Mouse (Mus musculus) limb, embryonic 11.5 days (tissue): ENCODE results near the gene Adipoq. TPM values are rescaled to one million over a fixed set of nuclear protein-coding genes. Genes with fewer than 3 reads are reported as not detected.

Experiments
- ATAC-seq: fragments of 200-750 bp; cut with Nextera tagmentation; 2 replicates; pipeline ENCODE4 v1.8.0; 2017; ENCODE audit warnings: low read depth; ENCODE audit not compliant: insufficient number of reproducible peaks, low FRiP score, low TSS enrichment
- DNase-seq: peaks from one replicate; pipeline ENCODE4 v3.0.0-alpha.2; 2015; ENCODE audit warnings: low spot score
- H3K27ac ChIP-seq: fragments of 300-500 bp; sonication (generic); replicated peaks from 2 replicates; pipeline ENCODE4 v1.5.1; 2014; ENCODE audit warnings: low read depth, mild to moderate bottlenecking, low read length
- H3K27me3 ChIP-seq: fragments of 300-500 bp; sonication (generic); 2 replicates; pipeline ENCODE4 v1.6.1; 2014; ENCODE audit warnings: mild to moderate bottlenecking, low read length, mixed read lengths; ENCODE audit not compliant: control insufficient read depth, insufficient read depth
- H3K36me3 ChIP-seq: fragments of 300-500 bp; sonication (generic); 2 replicates; pipeline ENCODE4 v1.6.1; 2014; ENCODE audit warnings: mild to moderate bottlenecking, low read length, moderate library complexity, mixed read lengths; ENCODE audit not compliant: control insufficient read depth, insufficient read depth
- H3K4me1 ChIP-seq: fragments of 300-500 bp; sonication (generic); 2 replicates; pipeline ENCODE4 v1.6.1; 2014; ENCODE audit warnings: low read length, mixed read lengths; ENCODE audit not compliant: control insufficient read depth, insufficient read depth
- H3K4me2 ChIP-seq: fragments of 300-500 bp; sonication (generic); 2 replicates; pipeline ENCODE4 v1.6.1; 2014; ENCODE audit warnings: low read depth, mild to moderate bottlenecking, moderate library complexity; ENCODE audit not compliant: severe bottlenecking
- H3K4me3 ChIP-seq: fragments of 300-500 bp; sonication (generic); 2 replicates; pipeline ENCODE4 v1.5.1; 2014; ENCODE audit warnings: low read depth, low read length
- H3K9ac ChIP-seq: fragments of 300-500 bp; sonication (generic); 2 replicates; pipeline ENCODE4 v1.6.1; 2014; ENCODE audit warnings: mild to moderate bottlenecking, low read length
- H3K9me3 ChIP-seq: fragments of 300-500 bp; sonication (generic); 2 replicates; pipeline ENCODE4 v1.6.1; 2016; ENCODE audit warnings: low read length; ENCODE audit not compliant: control insufficient read depth
- WGBS: fragments of 180-500 bp; shearing (Covaris S2); extraction: QIAGEN DNeasy Blood & Tissue Kit; methylation state at CpG from one replicate; pipeline ENCODE4 v1.1.7; 2014; 5-methylcytosine and 5-hydroxymethylcytosine counted together
- polyA plus RNA-seq: library from polyadenylated mRNA; unstranded; fragments of >200 nt; fragmentation: Nextera tagmentation; extraction: Ambion mirVana; gene quantifications from 2 replicates; pipeline ENCODE4 v1.2.1, GENCODE M21; 2014

The Adipoq gene
- polyA plus RNA-seq, 1 experiment from 2014 or later, result not detected

- Histone ChIP-seq H3K9ac (no peak overlapping the region), H3K27me3 (no peaks in the 10 kb centered on the region), H3K36me3 (no peaks in the 10 kb centered on the region), H3K9me3 (no peaks in the 10 kb centered on the region), H3K27ac (no peak overlapping the region), H3K4me2 (no peak overlapping the region), H3K4me1 (no peaks in the 10 kb centered on the region), H3K4me3 (no peak overlapping the region)
- ATAC-seq (no peak), DNase-seq (no peak)
- WGBS, result 83% methylated on average over 2 of the region's 2 CpGs
These were observed 13.4 kb downstream of the Adipoq start for GRCm38 (mm10) chr16:23159749-23160148.

GRCm38 (mm10) chr16:23162116-23162515, 15.8 kb downstream of the Adipoq start:
- H3K9me3 ChIP-seq, result no peaks in the 10 kb centered on the region
- H3K4me2 ChIP-seq, result no peak overlapping the region
- H3K27me3 ChIP-seq, result no peaks in the 10 kb centered on the region
- no peak for DNase-seq
- no peak overlapping the region for H3K4me3 ChIP-seq
- 97% methylated on average over 3 of the region's 3 CpGs for WGBS
- H3K4me1 ChIP-seq, result no peaks in the 10 kb centered on the region
- no peak overlapping the region for H3K27ac ChIP-seq
- no peak overlapping the region for H3K9ac ChIP-seq
- H3K36me3 ChIP-seq, result no peaks in the 10 kb centered on the region
- ATAC-seq, result no peak

- Histone ChIP-seq H3K4me1 (no peaks in the 10 kb centered on the region), H3K9me3 (no peaks in the 10 kb centered on the region), H3K27me3 (no peaks in the 10 kb centered on the region), H3K36me3 (no peaks in the 10 kb centered on the region), H3K4me2 (no peak overlapping the region), H3K27ac (no peak overlapping the region), H3K4me3 (no peak overlapping the region), H3K9ac (no peak overlapping the region)
- DNase-seq (no peak), ATAC-seq (no peak)
- WGBS, result 77% methylated on average over 6 of the region's 6 CpGs
These were observed 18.1 kb downstream of the Adipoq start for GRCm38 (mm10) chr16:23164443-23164842.

- H3K27me3 ChIP-seq, result no peaks in the 10 kb centered on the region
- no peak overlapping the region for H3K4me3 ChIP-seq
- H3K27ac ChIP-seq, result no peak overlapping the region
- no peak overlapping the region for H3K9ac ChIP-seq
- no peaks in the 10 kb centered on the region for H3K9me3 ChIP-seq
- 60% methylated on average over 9 of the region's 9 CpGs for WGBS
- H3K4me1 ChIP-seq, result no peaks in the 10 kb centered on the region
- ATAC-seq (no peak), DNase-seq (no peak)
- H3K4me2 ChIP-seq, result no peak overlapping the region
- H3K36me3 ChIP-seq, result no peaks in the 10 kb centered on the region
These were observed 19.1 kb downstream of the Adipoq start for GRCm38 (mm10) chr16:23165441-23165840.

GRCm38 (mm10) chr16:23166646-23167045, 20.3 kb downstream of the Adipoq start:
- ATAC-seq (no peak), DNase-seq (no peak)
- Histone ChIP-seq H3K27ac (no peak overlapping the region), H3K36me3 (no peaks in the 10 kb centered on the region), H3K4me3 (no peak overlapping the region), H3K27me3 (no peaks in the 10 kb centered on the region), H3K4me1 (no peaks in the 10 kb centered on the region), H3K4me2 (no peak overlapping the region), H3K9ac (no peak overlapping the region), H3K9me3 (no peaks in the 10 kb centered on the region)
- WGBS, result 95% methylated on average over 1 of the region's 1 CpGs

GRCm38 (mm10) chr16:23167079-23167478, 20.7 kb downstream of the Adipoq start:
- H3K4me2 ChIP-seq, result no peak overlapping the region
- H3K9ac ChIP-seq, result no peak overlapping the region
- H3K27ac ChIP-seq, result no peak overlapping the region
- no peaks in the 10 kb centered on the region for H3K4me1 ChIP-seq
- H3K4me3 ChIP-seq, result no peak overlapping the region
- no peaks in the 10 kb centered on the region for H3K9me3 ChIP-seq
- WGBS, result 68% methylated on average over 5 of the region's 5 CpGs
- H3K36me3 ChIP-seq, result no peaks in the 10 kb centered on the region
- ATAC-seq, result no peak
- H3K27me3 ChIP-seq, result no peaks in the 10 kb centered on the region
- DNase-seq, result no peak

- no peak overlapping the region for H3K27ac ChIP-seq
- WGBS, result 90% methylated on average over 3 of the region's 3 CpGs
- H3K36me3 ChIP-seq, result no peaks in the 10 kb centered on the region
- H3K4me1 ChIP-seq, result no peaks in the 10 kb centered on the region
- no peak overlapping the region for H3K4me3 ChIP-seq
- no peaks in the 10 kb centered on the region for H3K9me3 ChIP-seq
- no peaks in the 10 kb centered on the region for H3K27me3 ChIP-seq
- ATAC-seq, result no peak
- H3K4me2 ChIP-seq, result no peak overlapping the region
- DNase-seq, result no peak
- no peak overlapping the region for H3K9ac ChIP-seq
These were observed 24.5 kb downstream of the Adipoq start for GRCm38 (mm10) chr16:23170813-23171212.

GRCm38 (mm10) chr16:23173904-23174303, 27.6 kb downstream of the Adipoq start:
- no peak overlapping the region for H3K9ac ChIP-seq
- no peak for ATAC-seq
- H3K9me3 ChIP-seq, result no peaks in the 10 kb centered on the region
- no peak overlapping the region for H3K27ac ChIP-seq
- 92% methylated on average over 5 of the region's 5 CpGs for WGBS
- DNase-seq, result no peak
- no peaks in the 10 kb centered on the region for H3K36me3 ChIP-seq
- no peak overlapping the region for H3K4me3 ChIP-seq
- H3K4me1 ChIP-seq, result no peaks in the 10 kb centered on the region
- H3K27me3 ChIP-seq, result no peaks in the 10 kb centered on the region
- no peak overlapping the region for H3K4me2 ChIP-seq

- WGBS, result 89% methylated on average over 5 of the region's 5 CpGs
- Histone ChIP-seq H3K27me3 (no peaks in the 10 kb centered on the region), H3K27ac (no peak overlapping the region), H3K36me3 (no peaks in the 10 kb centered on the region), H3K9ac (no peak overlapping the region), H3K4me3 (no peak overlapping the region), H3K4me1 (no peaks in the 10 kb centered on the region), H3K4me2 (no peak overlapping the region), H3K9me3 (no peaks in the 10 kb centered on the region)
- DNase-seq (no peak), ATAC-seq (no peak)
These were observed 28.5 kb downstream of the Adipoq start for GRCm38 (mm10) chr16:23174855-23175254.
